Mouse (Mus musculus) cortical plate, adult 2 months (tissue): ENCODE data around the gene Trir. TPM values are rescaled to one million over a fixed set of nuclear protein-coding genes. Genes with fewer than 3 reads are reported as not detected.

ENCODE experiments used
- H3K27ac ChIP-seq: fragments of 200-500 bp; 2 replicates; pipeline ENCODE4 v1.5.1; 2012; ENCODE audit warnings: low read length, control low read depth, inconsistent platforms; ENCODE audit not compliant: insufficient read depth
- H3K4me1 ChIP-seq: fragments of 200-500 bp; 2 replicates; pipeline ENCODE4 v1.6.1; 2011; ENCODE audit warnings: low read length; ENCODE audit not compliant: control insufficient read depth, insufficient read depth
- H3K4me3 ChIP-seq: fragments of 200-500 bp; 2 replicates; pipeline ENCODE4 v1.5.1; 2011; ENCODE audit warnings: mild to moderate bottlenecking, low read length, control low read depth; ENCODE audit not compliant: insufficient read depth
- CTCF ChIP-seq: fragments of 200-500 bp; IDR thresholded peaks from 2 replicates; pipeline ENCODE4 v1.5.1; 2011; ENCODE audit warnings: mild to moderate bottlenecking, control low read depth, low read length; ENCODE audit not compliant: insufficient read depth; ENCODE audit errors: extremely low read depth
- POLR2A ChIP-seq: fragments of 200-500 bp; IDR thresholded peaks from 2 replicates; pipeline ENCODE4 v1.6.1; 2011; ENCODE audit warnings: mild to moderate bottlenecking, low read length, control low read depth; ENCODE audit not compliant: insufficient read depth; ENCODE audit errors: extremely low read depth
- polyA plus RNA-seq: library from polyadenylated mRNA; depleted of rRNA; stranded (reverse); fragments of >200 nt; gene quantifications from 2 replicates; pipeline ENCODE4 v1.2.3, GENCODE M21; 2012

The Trir gene
- polyA plus RNA-seq, 1 experiment, result 119 TPM

- TF ChIP-seq POLR2A, result no peak
- TF ChIP-seq CTCF, result no peak
- Histone ChIP-seq H3K4me1 (peaks cover 7% of the 10 kb centered on the region; the same call in 1 of the 2 replicates), H3K4me3 (peak overlapping the region; percentile 55; the same call in 1 of the 2 replicates), H3K27ac (peak overlapping the region; percentile 94)
Measured at GRCm38 (mm10) chr8:84984294-84985048, 42.2 kb upstream of the Trir start.

- peak overlapping the region; percentile 94 for H3K27ac ChIP-seq
- TF ChIP-seq CTCF, result no peak
Measured at GRCm38 (mm10) chr8:84985049-84985683, 41.5 kb upstream of the Trir start.

GRCm38 (mm10) chr8:84985684-84986378 is 40.8 kb upstream of the Trir start:
- H3K27ac ChIP-seq, result peak overlapping the region; percentile 94
- peaks cover 7% of the 10 kb centered on the region; the same call in 1 of the 2 replicates for H3K4me1 ChIP-seq
- H3K4me3 ChIP-seq, result peak overlapping the region; percentile 55
- TF ChIP-seq CTCF (no peak), POLR2A (peak; percentile 95)

More at GRCm38 (mm10) chr8:84985049-84985683, 41.5 kb upstream of the Trir start:
- peaks cover 7% of the 10 kb centered on the region; the same call in 1 of the 2 replicates for H3K4me1 ChIP-seq
- H3K4me3 ChIP-seq, result peak overlapping the region; percentile 55

- TF ChIP-seq CTCF, result no peak
- no peak for TF ChIP-seq POLR2A
- Histone ChIP-seq H3K27ac (peak overlapping the region; percentile 62), H3K4me1 (peaks cover 7% of the 10 kb centered on the region; the same call in 1 of the 2 replicates), H3K4me3 (peak overlapping the region; percentile 55; the same call in 1 of the 2 replicates)
Measured at GRCm38 (mm10) chr8:84986379-84986945, 40.2 kb upstream of the Trir start.

- H3K4me1 ChIP-seq, result peaks cover 7% of the 10 kb centered on the region; the same call in 1 of the 2 replicates
- H3K4me3 ChIP-seq, result no peak overlapping the region
- TF ChIP-seq CTCF, result no peak
- TF ChIP-seq POLR2A, result no peak
- H3K27ac ChIP-seq, result no peak overlapping the region
Measured at GRCm38 (mm10) chr8:84987388-84987787, 39.2 kb upstream of the Trir start.

- TF ChIP-seq POLR2A (no peak), CTCF (no peak)
- Histone ChIP-seq H3K27ac (no peak overlapping the region), H3K4me1 (peaks cover 7% of the 10 kb centered on the region; the same call in 1 of the 2 replicates), H3K4me3 (no peak overlapping the region)
Measured at GRCm38 (mm10) chr8:84987903-84988302, 38.7 kb upstream of the Trir start.

GRCm38 (mm10) chr8:84989311-84989731 is 37.3 kb upstream of the Trir start:
- TF ChIP-seq POLR2A (no peak), CTCF (no peak)
- Histone ChIP-seq H3K27ac (no peak overlapping the region), H3K4me1 (peaks cover 7% of the 10 kb centered on the region; the same call in 1 of the 2 replicates), H3K4me3 (no peak overlapping the region; the same call in 1 of the 2 replicates)

GRCm38 (mm10) chr8:84989810-84990209 is 36.8 kb upstream of the Trir start:
- no peak for TF ChIP-seq POLR2A
- TF ChIP-seq CTCF, result peak; percentile 66
- peaks cover 7% of the 10 kb centered on the region; the same call in 1 of the 2 replicates for H3K4me1 ChIP-seq
- H3K27ac ChIP-seq, result peak overlapping the region; percentile 32
- peak overlapping the region; percentile 43 for H3K4me3 ChIP-seq

GRCm38 (mm10) chr8:84990349-84990748 is 36.3 kb upstream of the Trir start, which contains the start of gene Hook2:
Gene Hook2 (plus strand): TSS chr8:84990603.
- H3K27ac ChIP-seq, result peak within 1 kb of the TSS; percentile 32
- peaks cover 6% of the 10 kb centered on the region; the same call in 1 of the 2 replicates for H3K4me1 ChIP-seq
- TF ChIP-seq POLR2A (peak; percentile 85; the same call in 1 of the 2 replicates), CTCF (peak; percentile 94)
- peak within 1 kb of the TSS; percentile 43 for H3K4me3 ChIP-seq
